Mouse (Mus musculus) left cerebral cortex, adult 11 months (tissue): ENCODE data around the gene Sval3.

ENCODE experiments used
- DNase-seq: peaks from one replicate; pipeline ENCODE4 v3.0.0; 2022; ENCODE audit warnings: low spot score

Sval3 gene

GRCm38 (mm10) chr6:41967840-41968239 lies at the start of gene Sval3:
Sval3 (plus strand) TSS chr6:41968140.
- no peak for DNase-seq

DNA sequence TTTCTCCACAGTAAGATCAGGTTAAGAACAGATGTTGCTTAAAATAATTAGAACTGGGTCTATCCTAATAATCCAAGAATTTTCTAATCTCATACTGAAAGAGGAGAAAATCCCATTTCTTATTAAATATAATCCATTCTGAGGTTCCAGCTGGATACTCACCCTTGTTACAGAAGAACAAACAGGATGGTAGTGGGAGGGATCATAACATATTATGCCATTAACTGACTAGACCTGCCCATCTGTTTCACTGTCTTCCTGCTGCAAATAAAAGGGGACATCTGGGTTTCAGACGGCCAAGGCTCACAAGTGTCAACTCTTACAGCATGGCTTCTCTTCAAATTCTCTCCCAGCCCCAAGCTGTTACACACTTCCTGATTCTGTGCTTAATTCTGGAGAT lies 16.6 kb upstream of the Sval3 start, which contains the start of gene Sval1:
TSS of gene Sval1 (plus strand) at position 301 of the 400 bp plus-strand sequence.
- DNase-seq: no peak
